In the genomic region with DNA sequence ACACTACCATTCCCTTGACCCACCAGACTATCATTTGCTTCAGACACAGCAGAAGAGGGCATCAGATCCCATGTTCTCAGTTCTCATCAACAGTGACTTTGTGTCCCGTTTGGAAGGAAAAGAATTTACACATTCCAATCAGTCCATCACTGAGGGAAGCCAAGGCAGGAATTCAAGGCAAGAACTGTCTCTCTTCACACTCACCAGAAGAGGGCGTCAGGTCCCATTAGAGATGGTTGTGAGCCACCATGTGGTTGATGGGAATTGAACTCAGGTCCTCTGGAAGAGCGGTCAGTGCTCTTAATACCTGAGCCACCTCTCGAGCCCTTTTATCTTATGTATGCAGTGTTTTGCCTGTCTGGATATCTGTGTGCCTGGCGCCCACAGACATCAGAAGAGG, we compare ENCODE assay signal across 23 mouse cellular contexts. TPM values are rescaled to one million over a fixed set of nuclear protein-coding genes. Genes with fewer than 3 reads are reported as not detected.
DNase-seq lines count a peak whose midpoint lies in the region; ATAC-seq and TF ChIP-seq lines count a peak whose summit lies in the region.
"Had no signal": no experiment of that assay in that cellular context is flagged by ENCODE, and none has a peak within 500 bp of the region (broad histone marks: within the 10 kb centered on the region; RNA-seq: fewer than 3 reads in every experiment).

No protein-coding gene starts in this region.

- H3K9me3 ChIP-seq in liver, postnatal 0 days (ENCODE audit: low read length), result 0 out of 2 replicates have a peak, but pooled peaks cover 2% of the 10 kb centered on the region
- H3K9me3 ChIP-seq in liver, embryonic 11.5 days (ENCODE audit: control insufficient read depth, low read length), result peaks cover 3% of the 10 kb centered on the region; the same call in 1 of the 2 replicates
- H3K9me3 ChIP-seq in E14TG2a.4 (ENCODE audit: low read length), result peaks cover 30% of the 10 kb centered on the region
- no peaks in the 10 kb centered on the region for H3K9me3 ChIP-seq in midbrain, embryonic 15.5 days
- H3K9me3 ChIP-seq: embryonic facial prominence, embryonic 13.5 days; forebrain, embryonic 12.5 days; heart, embryonic 10.5 days had no signal

- no peaks in the 10 kb centered on the region for H3K4me1 ChIP-seq in liver, postnatal 0 days (ENCODE audit: insufficient read depth)
- H3K4me1 ChIP-seq in liver, embryonic 11.5 days (replicated peaks; ENCODE audit: control insufficient read depth, insufficient read depth, low read length), result peaks cover 10% of the 10 kb centered on the region
- H3K4me1 ChIP-seq in E14TG2a.4 (replicated peaks; ENCODE audit: low read depth, low read length), result no peaks in the 10 kb centered on the region
- no peaks in the 10 kb centered on the region for H3K4me1 ChIP-seq in midbrain, embryonic 15.5 days
- H3K4me1 ChIP-seq: embryonic facial prominence, embryonic 13.5 days; forebrain, embryonic 12.5 days had no signal

- 84% methylated on average over 5 of the region's 5 CpGs for WGBS in liver, postnatal 0 days (ENCODE audit: insufficient replicate concordance)
- WGBS in liver, embryonic 11.5 days, result 76% methylated on average over 5 of the region's 5 CpGs
- WGBS in midbrain, embryonic 15.5 days, result 73% methylated on average over 5 of the region's 5 CpGs

- H3K9ac ChIP-seq in liver, postnatal 0 days (replicated peaks), result no peak overlapping the region
- no peak overlapping the region for H3K9ac ChIP-seq in liver, embryonic 11.5 days (ENCODE audit: low read depth, low read length)
- no peak overlapping the region for H3K9ac ChIP-seq in midbrain, embryonic 15.5 days
- H3K9ac ChIP-seq: embryonic facial prominence, embryonic 13.5 days; forebrain, embryonic 12.5 days; hindbrain, embryonic 14.5 days had no signal

- H3K36me3 ChIP-seq in liver, postnatal 0 days (replicated peaks; ENCODE audit: insufficient read depth, low read length), result no peaks in the 10 kb centered on the region
- H3K36me3 ChIP-seq in liver, embryonic 11.5 days (ENCODE audit: control insufficient read depth, insufficient read depth, low read length), result 0 out of 2 replicates have a peak, but pooled peaks cover 2% of the 10 kb centered on the region
- H3K36me3 ChIP-seq in E14TG2a.4 (ENCODE audit: insufficient read depth, low read length), result no peaks in the 10 kb centered on the region
- no peaks in the 10 kb centered on the region for H3K36me3 ChIP-seq in midbrain, embryonic 15.5 days (replicated peaks)
- H3K36me3 ChIP-seq: embryonic facial prominence, embryonic 13.5 days; forebrain, embryonic 12.5 days; heart, embryonic 10.5 days had no signal

- H3K27ac ChIP-seq in liver, postnatal 0 days (ENCODE audit: low read depth), result no peak overlapping the region
- no peak overlapping the region; the same call in 1 of the 2 replicates for H3K27ac ChIP-seq in liver, embryonic 11.5 days (ENCODE audit: low read depth, low read length)
- no peak overlapping the region for H3K27ac ChIP-seq in midbrain, embryonic 15.5 days
- H3K27ac ChIP-seq: embryonic facial prominence, embryonic 13.5 days; forebrain, embryonic 12.5 days; hindbrain, embryonic 14.5 days had no signal

- no peak for ATAC-seq in liver, postnatal 0 days
- ATAC-seq in liver, embryonic 11.5 days (replicated peaks; ENCODE audit: low FRiP score), result no peak
- no peak for ATAC-seq in midbrain, embryonic 15.5 days (replicated peaks)
- ATAC-seq: CD4-positive, CD25-positive, alpha-beta regulatory T cell, adult 4 months; forebrain, embryonic 16.5 days; Patski had no signal

- no peaks in the 10 kb centered on the region for H3K27me3 ChIP-seq in liver, postnatal 0 days (ENCODE audit: insufficient read depth, low read length)
- H3K27me3 ChIP-seq in liver, embryonic 11.5 days (replicated peaks; ENCODE audit: control insufficient read depth, insufficient read depth, low read length), result no peaks in the 10 kb centered on the region
- no peaks in the 10 kb centered on the region for H3K27me3 ChIP-seq in E14TG2a.4 (ENCODE audit: insufficient read depth, low read length)
- no peaks in the 10 kb centered on the region for H3K27me3 ChIP-seq in midbrain, embryonic 15.5 days (replicated peaks)
- H3K27me3 ChIP-seq: embryonic facial prominence, embryonic 13.5 days; forebrain, embryonic 12.5 days; Patski had no signal

- TF ChIP-seq EP300 in liver, postnatal 0 days (IDR thresholded peaks at IDR 0.05; ENCODE audit: low read depth), result no peak

- DNase-seq in liver, postnatal 0 days, result no peak
- no peak for DNase-seq in liver, embryonic 11.5 days (ENCODE audit: low spot score)
- DNase-seq in ES-CJ7 (ENCODE audit: low read depth, low spot score), result peak; percentile 50
- peak; percentile 88 for DNase-seq in R1 (ENCODE audit: low read depth, low spot score)
- no peak for DNase-seq in cerebellum, adult 9-10 months
- no peak for DNase-seq in ovary, postnatal 10 days (ENCODE audit: low spot score)
- DNase-seq: adrenal gland, postnatal 10 days; B cell, adult 2 months; cerebellum, adult 11 months; cerebellum, adult 9-11 months; cerebellum, postnatal 36 days; gastrocnemius, postnatal 10 days; heart, adult 18-20 months; heart, postnatal 10 days had no signal

- H3K4me2 ChIP-seq in liver, postnatal 0 days (ENCODE audit: low read depth, low read length), result no peak overlapping the region
- H3K4me2 ChIP-seq in liver, embryonic 11.5 days, result no peak overlapping the region
- H3K4me2 ChIP-seq in midbrain, embryonic 15.5 days, result no peak overlapping the region
- H3K4me2 ChIP-seq: embryonic facial prominence, embryonic 13.5 days; forebrain, embryonic 12.5 days; hindbrain, embryonic 14.5 days had no signal

- TF ChIP-seq CTCF in liver, postnatal 0 days (IDR thresholded peaks at IDR 0.05; ENCODE audit: low read depth), result peak; percentile 35
- peak; percentile 15; the same call in 1 of the 2 replicates for TF ChIP-seq CTCF in E14TG2a.4 (conservative IDR thresholded peaks at IDR 0.05; ENCODE audit: low read length)

- H3K4me3 ChIP-seq in liver, postnatal 0 days (ENCODE audit: low read depth, low read length), result no peak overlapping the region
- no peak overlapping the region for H3K4me3 ChIP-seq in liver, embryonic 11.5 days (ENCODE audit: low read depth, low read length)
- no peak overlapping the region for H3K4me3 ChIP-seq in E14TG2a.4 (replicated peaks; ENCODE audit: low read length)
- H3K4me3 ChIP-seq in midbrain, embryonic 15.5 days, result no peak overlapping the region
- H3K4me3 ChIP-seq: embryonic facial prominence, embryonic 13.5 days; forebrain, embryonic 12.5 days; heart, embryonic 10.5 days had no signal

RNA-seq across cellular contexts. Expression of gene Zbtb8b, which starts 22.3 kb away (rescaled TPM):
- 0.40 and 0.55 TPM in 2 replicates for polyA plus RNA-seq in liver, postnatal 0 days (2015; fragmentation: Nextera tagmentation; extraction: Ambion mirVana)
- 2.4 and 2.8 TPM in 2 replicates for polyA plus RNA-seq in liver, embryonic 11.5 days (2014; fragmentation: Nextera tagmentation; extraction: Ambion mirVana)
- polyA plus RNA-seq in midbrain, embryonic 15.5 days (2015; fragmentation: Nextera tagmentation; extraction: Ambion mirVana), result 19.0 and 19.8 TPM in 2 replicates
- polyA plus RNA-seq: CD4-positive, CD25-positive, alpha-beta regulatory T cell, adult 4 months had no signal

RNA-seq across cellular contexts. Expression of gene Zbtb8a, which starts 40.4 kb away (rescaled TPM):
- polyA plus RNA-seq in liver, postnatal 0 days (2015; fragmentation: Nextera tagmentation; extraction: Ambion mirVana), result 1.9 and 2.3 TPM in 2 replicates
- 4.2 and 4.8 TPM in 2 replicates for polyA plus RNA-seq in liver, embryonic 11.5 days (2014; fragmentation: Nextera tagmentation; extraction: Ambion mirVana)
- polyA plus RNA-seq in midbrain, embryonic 15.5 days (2015; fragmentation: Nextera tagmentation; extraction: Ambion mirVana), result 20.4 and 21.5 TPM in 2 replicates

RNA-seq across cellular contexts. Expression of gene Bsdc1, which starts 43.1 kb away (rescaled TPM):
- 37.4 and 40.7 TPM in 2 replicates for polyA plus RNA-seq in liver, postnatal 0 days (2015; fragmentation: Nextera tagmentation; extraction: Ambion mirVana)
- 21.6 and 22.5 TPM in 2 replicates for polyA plus RNA-seq in liver, embryonic 11.5 days (2014; fragmentation: Nextera tagmentation; extraction: Ambion mirVana)
- 38.6 and 39.9 TPM in 2 replicates for polyA plus RNA-seq in midbrain, embryonic 15.5 days (2015; fragmentation: Nextera tagmentation; extraction: Ambion mirVana)

Comparison
In these comparisons a context has a peak if more than half of its experiments do, and no peak if none do; other contexts are left out.
1. DNase-seq: peak in ES-CJ7 (single experiment) and R1 (single experiment); none in liver, postnatal 0 days (single experiment), liver, embryonic 11.5 days (single experiment), cerebellum, adult 9-10 months (single experiment) and ovary, postnatal 10 days (single experiment).